Mouse (Mus musculus) kidney, adult 9 months (tissue): Measurements from ENCODE around the gene Pnrc1.

Experiments
- DNase-seq: peaks from one replicate; pipeline ENCODE4 v3.0.0; 2022

Gene Pnrc1

DNA sequence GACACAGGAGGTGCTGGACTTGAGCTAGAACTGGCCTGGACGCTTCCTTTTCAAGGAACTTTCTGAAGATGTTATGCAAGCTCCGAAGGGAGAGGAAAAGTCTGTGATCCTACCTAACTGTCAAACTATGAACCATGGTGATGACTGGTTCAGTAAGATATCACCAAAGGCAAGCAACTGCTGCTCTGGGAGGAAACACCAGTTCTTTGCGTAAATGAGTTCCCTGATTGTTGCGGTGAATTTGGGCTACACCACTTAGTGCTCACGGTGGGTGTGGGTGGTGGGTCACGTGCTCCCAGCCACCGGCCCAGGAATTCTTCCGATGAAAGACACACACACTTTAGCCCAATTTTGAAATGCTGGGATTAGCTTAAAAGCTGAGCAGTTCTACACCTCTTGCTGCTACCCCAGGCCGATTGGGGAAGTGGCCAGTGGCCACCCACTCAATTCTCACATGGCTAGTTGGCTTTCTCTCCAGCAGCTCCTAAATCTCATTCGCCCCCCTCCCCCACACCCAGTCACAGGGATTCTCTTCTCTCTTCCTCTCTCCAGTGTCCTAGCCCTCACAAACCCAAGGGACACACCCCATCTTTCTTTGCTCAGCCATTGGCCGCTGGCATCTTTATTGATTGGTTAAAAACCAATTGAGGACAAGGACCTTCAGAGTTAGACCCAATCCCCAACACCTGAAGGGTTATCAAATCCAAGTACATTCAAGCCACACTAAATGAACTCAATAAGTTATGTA, 24.8 kb downstream of the Pnrc1 start:
- DNase-seq, result no peak

DNA sequence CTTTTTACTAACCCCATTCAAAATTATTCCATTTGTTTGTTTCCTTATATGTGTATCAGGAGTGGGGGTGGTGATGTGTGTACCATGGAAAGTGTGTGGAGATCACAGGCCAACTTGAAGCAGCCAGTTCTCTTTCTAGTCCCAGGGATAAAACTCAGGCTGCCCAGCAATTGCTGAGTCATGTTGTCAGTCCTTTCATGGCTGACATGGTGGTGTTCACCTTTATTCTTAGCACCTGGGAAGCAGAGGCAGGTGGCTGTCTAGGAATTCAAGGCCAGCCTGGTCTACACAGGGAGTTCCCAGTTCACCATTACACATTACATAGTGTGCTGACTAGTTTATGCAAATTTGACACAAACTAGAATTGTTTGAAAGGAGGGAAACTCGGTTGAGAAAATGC, 27.1 kb downstream of the Pnrc1 start:
- no peak for DNase-seq

DNA sequence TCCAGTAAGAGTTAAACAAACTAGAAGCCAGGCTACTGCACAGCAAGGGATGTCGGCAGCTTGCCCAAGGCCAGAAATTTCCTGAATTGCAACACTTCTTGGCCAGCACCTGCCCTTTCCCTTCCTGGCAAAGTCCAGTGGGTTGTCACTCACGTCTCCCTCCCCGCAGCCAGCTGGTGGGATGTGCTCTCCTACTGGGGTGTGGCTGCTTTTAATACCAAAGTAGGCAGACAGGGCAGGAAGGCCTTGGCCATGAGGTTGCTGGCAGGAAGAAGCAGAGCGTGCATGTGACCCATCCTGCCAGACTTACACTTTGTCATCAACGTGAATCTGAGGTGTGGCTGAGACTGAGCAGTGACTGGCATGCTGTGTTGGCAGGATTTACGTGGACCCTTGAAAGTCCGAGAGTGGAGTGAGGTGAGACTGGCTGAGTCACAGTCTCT, 28.6 kb downstream of the Pnrc1 start:
- DNase-seq, result peak; percentile 98

DNA sequence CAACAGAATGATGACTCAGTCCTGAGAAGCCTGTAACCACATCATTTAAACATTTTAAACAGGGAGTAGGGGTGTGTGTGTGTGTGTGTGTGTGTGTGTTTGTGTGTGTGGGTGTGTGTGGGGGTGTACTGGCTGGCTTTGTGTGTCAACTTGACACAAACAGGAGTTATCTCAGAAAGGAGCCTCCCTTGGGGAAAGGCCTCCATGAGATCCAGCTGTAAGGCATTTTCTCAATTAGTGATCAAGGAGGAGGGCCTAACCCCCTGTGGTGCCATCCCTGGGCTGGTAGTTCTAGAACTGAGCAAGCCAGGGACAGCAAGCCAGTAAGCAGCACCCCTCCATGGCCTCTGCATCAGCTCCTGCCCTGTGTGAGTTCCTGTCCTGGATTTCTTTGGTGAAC, 29.7 kb downstream of the Pnrc1 start:
- no peak for DNase-seq

DNA sequence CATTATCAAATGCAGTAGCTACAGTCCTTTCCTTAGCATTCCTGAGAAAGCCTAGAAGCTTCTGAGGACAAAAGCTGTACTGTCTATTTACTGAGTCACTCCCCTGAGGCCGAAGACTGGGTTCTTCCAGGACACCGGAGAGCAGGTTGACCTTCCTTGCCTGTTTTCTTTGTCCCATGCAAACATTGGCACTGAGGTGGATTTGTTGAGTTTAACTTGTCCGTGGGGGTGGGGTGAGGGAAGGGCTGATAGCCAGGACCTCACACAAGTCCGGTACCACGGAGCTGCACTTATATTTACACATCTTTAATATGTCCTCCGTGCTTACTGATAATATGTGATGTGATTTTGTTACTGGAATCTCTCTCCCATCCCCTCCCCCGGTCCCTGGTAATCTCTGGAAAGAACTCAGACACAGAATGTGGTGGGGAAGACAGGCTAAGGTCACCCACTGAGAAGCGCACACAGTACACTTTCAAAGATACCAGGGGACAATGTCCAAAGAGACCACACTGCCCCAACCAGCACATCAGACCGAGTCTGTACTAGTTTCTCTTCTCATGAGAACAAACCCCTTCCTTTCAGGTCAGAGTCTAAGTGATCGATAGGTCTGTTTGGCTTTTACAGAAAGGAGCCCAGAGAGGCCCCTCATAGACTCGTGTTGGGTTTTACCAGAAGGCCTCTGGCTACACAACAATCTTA, 32.5 kb downstream of the Pnrc1 start:
- peak; percentile 45 for DNase-seq

DNA sequence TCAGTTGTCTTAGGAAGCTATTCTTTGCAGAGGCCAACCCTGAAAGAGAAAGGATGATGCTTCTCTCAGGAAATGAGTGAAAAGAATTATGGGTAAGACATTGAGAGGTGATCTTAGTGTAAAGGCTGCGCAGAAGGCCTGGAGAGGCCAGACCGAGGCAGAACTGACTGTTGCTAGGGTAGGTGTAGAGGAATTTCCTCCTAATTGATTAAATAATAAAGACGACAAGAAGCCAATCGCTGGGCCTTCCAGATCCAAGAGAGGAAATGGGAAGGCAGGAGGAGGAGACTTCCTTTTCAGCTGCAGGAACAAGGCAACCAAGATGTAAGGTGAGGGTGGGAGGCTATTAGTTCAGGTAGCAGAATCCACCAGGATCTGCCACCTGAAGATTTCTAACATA, 35.3 kb downstream of the Pnrc1 start:
- no peak for DNase-seq

DNA sequence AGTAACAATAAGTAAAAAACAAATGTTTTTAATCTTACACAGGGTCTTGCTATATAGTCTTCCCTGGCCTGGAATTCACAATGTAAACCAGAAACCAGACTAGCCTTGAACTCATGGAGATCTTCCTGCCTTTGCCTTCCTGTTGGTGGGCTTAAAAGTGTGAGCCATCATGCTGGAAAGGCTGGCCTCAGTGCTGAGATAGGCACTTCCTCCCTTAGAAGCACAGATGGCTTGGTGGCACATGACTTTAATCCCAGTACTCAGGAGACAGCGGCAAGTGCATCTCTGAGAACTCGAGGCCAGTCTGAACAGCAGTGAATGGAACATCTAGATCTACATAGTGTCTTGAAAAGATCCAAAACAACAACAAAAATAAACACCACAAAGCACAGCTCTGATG, 39.1 kb downstream of the Pnrc1 start:
- DNase-seq, result no peak

DNA sequence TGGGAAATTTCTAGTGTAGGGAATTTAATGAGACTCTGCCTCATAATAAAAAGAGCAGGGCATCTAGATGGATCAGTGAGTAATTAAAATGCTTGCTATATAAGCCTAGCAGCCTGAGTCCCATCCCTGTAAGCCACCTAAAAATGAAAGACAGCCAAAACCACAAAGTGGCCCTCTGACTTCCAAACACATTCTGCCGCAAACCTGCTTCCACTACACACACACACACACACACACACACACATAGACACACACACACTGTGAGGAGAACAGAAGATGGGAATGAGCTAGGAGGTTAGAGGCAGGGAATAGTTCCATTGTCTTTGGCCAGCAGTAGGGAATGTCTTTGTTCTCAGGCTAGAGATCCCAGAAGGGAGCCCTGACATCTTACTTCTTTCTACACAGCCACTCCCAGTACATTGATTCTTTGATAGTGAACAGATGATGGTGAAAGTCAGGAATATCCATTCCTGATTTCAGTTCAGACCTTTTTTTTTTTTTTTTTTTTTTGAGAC, 40.2 kb downstream of the Pnrc1 start:
- DNase-seq, result no peak

DNA sequence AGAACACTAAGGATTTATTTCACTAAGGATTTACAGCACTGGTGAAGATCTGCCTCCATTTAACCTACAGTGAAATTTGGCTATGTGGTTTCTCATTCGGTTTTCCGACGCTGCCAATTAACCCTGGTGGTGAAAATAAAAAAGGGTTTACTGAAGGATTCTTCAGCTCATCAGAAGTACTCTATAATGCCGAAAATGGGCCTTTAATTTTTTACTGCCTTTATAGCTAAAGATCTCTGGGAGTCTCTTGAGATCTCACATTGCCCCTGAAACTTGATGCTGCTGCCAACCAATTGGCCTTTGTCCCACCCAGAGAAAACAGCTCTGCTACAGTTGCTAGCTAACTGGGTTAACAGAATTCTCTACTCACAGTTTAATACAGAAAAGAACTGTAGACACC, 41.0 kb downstream of the Pnrc1 start:
- DNase-seq, result peak; percentile 70

DNA sequence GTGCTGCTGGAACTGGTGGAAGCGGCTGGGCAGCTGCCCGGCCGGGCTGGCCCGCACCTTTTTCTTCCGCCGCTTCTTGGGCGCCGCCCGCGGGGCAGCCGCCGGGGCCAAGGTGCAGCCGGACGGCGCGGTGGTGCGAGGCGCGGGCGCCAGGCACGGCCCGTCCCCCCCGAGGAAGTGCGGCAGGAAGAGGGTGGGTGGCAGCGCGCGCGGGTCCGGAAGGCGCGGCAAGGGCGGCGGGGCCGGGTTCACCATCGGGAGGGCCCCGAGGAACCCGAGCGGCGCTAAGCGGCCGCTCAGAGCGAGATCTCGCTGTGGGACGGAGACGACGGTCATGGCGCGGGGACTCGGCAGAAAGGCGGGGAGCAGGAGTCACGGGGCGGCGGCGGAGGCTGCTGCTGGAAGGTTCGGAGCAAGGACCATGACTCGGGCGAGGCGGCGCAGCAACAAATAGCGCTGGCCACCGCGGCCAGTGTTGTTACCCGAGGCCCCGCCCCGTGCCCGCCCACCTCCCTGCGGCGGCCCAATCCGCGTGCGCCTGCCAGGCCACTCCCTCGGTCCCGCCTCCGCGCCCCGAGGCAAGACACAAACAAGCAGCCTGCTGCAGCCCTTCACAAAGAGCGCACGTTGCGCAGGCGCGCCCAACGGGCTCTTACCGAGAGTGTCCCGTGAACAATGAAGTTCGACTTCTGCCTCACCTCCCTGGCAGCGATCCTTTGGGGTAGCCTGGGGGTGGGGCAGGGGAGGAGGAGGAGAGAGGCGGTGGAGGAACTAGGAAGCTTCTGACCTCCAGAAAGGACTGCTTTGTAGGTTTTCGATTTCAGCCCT, 41.7 kb downstream of the Pnrc1 start:
- peak; percentile 99 for DNase-seq

DNA sequence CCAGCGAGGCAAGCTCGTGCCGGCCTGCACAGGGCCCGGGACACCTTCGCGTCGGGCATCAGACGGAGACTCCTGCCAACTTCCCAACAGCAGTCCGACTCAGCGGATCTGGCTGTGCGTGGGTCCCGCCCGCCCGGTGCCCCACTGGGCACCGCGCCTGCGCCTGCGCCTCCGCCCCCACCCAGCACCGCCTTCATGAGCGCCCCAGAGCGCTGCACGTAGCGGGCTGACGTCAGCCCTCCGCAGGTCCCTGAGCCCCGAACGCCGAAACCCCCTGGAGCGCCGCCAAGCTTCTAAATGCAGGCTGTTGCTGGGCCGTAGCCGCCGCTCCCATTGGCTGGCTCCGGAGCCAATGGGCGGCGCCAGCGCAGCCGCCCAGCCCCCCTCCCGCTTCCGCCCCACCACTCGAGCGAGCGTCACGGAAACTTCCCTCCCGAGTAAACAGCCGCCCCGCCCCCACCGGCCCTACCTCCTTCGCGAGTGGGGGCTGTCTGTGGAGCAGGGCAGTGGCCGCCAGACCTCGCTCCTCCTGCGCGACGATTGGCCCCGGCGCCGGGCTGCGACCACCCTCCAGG, 42.4 kb downstream of the Pnrc1 start:
- peak; percentile 99 for DNase-seq

DNA sequence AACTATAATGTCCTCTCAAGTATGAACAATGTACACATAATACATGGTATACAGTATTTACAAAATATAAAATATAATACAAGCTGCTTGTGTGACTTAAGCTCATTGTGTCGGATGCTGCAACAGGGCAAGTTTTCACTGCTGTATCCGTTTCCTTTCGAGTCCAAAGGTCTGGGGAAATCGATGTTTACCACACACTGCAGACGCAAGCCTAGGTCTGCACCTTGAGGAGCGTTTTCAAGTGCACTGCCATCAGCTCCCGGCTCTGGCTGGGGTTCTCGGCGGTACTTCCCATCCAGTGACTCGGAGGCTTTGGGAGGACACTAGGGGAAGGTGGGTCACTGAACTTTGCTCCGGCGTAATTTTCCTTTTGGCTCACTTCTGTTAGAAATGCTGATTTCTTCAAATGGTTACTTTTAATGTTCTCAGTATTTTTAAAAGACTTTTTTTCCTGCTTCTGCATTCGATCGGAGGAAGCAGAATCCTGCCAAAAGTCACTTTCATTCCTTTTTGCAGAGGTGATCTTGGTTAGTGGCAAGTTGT, 44.0 kb downstream of the Pnrc1 start:
- DNase-seq, result peak; percentile 51

DNA sequence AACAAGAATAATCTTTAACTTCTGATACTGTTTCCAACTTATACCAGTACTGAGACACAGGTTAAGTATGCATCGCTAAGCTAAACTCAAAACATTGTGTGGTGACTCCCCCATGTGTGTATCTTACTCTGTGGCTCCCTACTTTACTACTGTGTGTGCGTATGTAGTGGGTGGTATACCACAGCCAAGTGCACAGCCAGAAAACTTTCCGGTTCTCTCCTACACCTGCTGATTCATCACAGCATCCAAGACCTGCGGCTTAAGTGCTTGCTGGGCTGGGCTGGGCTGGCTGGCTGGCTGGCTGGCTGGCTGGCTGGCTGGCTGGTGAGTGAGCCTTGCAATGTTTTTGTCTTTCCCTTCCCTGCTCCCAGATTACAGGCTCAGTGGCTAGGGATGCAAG, 46.0 kb downstream of the Pnrc1 start:
- no peak for DNase-seq

DNA sequence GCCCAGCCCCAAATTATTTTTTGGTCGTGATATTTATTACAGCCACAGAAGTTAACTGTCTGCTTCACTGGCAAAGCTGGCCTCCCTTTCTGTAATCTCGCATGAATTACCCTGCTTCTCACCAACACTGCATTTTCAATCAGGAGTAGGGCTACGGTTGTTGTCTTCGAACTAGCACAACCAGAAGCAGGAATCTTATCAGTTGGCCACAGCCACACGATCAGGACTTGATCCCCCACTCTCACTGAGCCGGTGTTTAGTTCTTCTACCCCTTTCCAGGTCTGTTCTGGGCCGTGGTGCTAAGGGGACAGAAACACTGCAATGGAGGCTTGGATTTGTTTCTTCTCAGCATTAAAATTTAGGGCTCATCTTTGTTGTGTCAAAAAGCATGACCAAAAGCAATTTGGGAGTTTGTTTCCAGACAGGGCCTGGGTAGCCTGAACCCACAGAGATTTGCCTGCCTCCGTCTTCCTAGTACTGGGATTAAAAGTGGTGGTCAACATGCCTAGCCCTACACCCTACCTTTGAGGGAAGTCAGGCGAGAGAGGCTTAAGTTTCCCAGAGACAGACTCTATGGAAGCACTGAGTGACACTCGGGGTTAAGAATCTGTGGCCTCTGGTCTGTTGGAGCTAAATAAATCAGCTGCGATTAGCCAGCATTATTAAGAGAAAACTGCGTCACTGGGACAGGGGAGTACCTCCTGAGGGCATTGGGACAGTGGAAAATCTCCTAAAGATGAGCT, 46.8 kb downstream of the Pnrc1 start:
- no peak for DNase-seq

DNA sequence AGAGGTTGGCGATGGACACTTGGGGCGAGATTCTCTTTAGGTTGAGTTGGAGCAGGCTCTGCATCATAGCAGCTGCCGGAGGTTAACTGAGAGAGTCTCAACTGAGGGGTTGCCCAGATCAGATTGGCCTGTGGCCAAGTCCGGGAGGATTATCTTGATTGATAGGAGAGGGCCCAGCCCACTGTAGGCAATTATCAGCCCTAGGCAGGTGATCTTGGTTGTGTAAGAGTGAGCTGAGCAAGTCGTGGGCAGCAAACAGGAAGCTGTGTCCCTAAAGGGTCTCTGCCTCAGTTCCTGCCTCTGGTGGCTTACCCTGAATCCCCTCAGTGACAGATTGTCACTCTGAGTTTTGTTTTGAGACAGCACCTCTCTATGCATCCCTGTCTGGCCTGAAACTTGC, 47.4 kb downstream of the Pnrc1 start:
- no peak for DNase-seq

DNA sequence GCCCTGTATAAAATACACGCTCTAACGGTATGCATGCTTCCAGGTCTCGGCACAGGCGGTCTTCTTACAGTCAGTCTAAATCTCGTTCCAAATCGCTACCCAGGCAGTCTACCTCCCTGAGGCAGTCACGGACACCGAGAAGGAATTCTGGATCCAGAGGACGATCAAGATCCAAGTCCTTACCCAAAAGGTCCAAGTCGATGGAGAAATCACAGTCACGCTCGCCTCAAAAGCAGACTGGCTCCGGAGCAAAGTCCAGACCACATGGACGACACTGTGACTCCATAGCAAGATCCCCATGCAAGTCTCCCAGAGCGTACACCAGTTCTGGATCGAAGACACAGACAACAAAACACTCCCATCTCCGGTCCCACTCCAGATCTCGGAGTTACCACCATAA, 59.1 kb downstream of the Pnrc1 start:
- DNase-seq, result peak; percentile 28

DNA sequence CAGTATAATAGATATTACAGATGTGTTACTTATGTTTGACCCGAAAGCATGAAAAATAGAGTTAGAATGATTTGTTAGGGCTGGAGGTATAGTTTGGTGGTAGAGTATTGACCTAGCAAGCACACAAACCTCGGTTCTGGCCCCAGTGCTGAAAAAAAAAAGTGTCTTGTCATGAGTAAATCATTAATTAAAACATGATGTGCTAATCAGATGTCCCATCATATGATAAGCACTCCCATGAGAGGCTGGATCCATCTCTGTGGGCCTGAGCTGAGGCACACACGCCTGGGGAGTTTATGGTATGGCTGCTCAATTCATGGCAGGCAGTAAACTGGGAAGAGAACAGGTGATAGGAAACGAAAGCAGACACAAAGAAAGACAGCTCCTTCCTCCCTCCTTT, 60.3 kb downstream of the Pnrc1 start:
- no peak for DNase-seq

DNA sequence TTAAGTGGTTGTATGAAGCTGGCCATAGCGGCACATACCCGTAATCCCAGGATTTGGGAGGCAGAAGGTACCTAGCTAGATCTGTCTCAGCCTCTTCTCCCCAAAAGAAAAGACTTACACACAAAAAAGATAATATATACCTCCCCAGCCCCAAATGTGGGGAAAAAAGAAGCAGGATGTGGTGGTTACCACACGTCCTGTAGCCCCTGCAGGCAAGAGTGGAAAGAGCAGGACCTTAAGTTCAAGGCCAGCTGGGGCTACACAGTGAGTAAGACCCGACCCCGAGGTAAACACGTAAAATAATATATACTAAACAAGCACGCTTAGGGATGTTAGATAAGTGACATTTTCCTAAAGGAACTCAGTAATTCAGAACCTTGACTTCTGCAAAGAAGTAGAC, 62.8 kb downstream of the Pnrc1 start:
- DNase-seq, result no peak

DNA sequence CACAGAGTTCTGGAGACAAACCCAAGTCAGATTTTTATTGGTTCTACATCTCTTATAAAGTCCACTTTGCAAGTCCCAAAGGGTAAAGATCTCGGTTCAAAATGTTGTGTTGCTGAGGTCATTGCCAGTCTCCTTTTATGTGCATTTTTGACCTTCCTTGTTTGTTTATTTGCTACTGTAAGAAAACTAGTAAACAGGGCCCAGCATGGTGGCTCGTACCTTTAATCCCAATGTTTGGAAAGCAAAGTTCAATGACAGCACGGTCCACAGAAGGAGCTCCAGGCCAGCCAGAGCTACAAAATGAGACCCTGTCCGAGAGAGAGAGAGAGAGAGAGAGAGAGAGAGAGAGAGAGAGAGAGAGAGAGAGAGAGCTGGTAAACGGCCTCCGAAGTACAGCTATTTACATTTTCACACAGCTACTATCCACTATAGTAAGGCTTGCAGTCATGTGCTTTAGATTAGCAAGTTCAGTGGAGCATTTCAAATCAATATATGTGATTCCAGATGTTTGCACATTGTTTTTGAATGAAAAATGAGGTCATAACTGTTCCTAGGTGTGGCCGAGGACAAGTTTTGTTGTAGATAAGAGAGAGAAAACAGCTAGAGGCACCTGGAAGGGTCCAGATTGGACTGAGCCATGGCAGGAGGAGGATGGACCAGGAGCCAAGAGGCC, 65.8 kb downstream of the Pnrc1 start:
- no peak for DNase-seq

DNA sequence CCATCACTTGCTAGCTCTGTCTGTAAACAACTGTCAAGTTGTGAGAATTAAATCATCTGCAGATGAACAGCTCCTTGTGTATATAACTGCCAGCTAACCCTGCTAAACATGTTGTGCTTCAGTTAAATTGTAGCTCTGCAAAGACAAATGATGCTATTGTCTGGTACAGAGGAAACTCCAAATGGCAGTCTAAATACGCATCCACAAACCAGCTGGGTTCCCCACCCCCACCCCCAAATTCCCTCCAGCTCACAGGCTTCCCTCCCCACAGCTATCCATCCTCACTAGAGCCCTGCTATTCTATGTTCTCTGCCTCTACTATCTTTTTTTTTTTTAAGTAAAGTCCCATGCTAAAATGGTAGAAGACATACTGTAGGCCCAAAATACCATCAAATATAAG, 68.1 kb downstream of the Pnrc1 start:
- no peak for DNase-seq
